Mouse (Mus musculus) liver, embryonic 12.5 days (tissue): ENCODE results near the gene B4galnt1. TPM values are rescaled to one million over a fixed set of nuclear protein-coding genes. Genes with fewer than 3 reads are reported as not detected.
"Not testable (repeated sequence)": the region's sequence is repeated elsewhere in the genome, so short reads cannot be mapped to it uniquely, and the experiment has no call there.

Experiments
- ATAC-seq: fragments of 200-750 bp; cut with Nextera tagmentation; 2 replicates; pipeline ENCODE4 v1.8.0; 2017; ENCODE audit warnings: moderate number of reproducible peaks, mild to moderate bottlenecking, moderate library complexity
- H3K27ac ChIP-seq: fragments of 300-500 bp; sonication (generic); 2 replicates; pipeline ENCODE4 v1.5.1; 2016; ENCODE audit warnings: mild to moderate bottlenecking
- H3K27me3 ChIP-seq: fragments of 300-500 bp; sonication (generic); replicated peaks from 2 replicates; pipeline ENCODE4 v1.6.1; 2016; ENCODE audit warnings: mild to moderate bottlenecking, moderate library complexity
- H3K36me3 ChIP-seq: fragments of 300-500 bp; sonication (generic); 2 replicates; pipeline ENCODE4 v1.6.1; 2016; ENCODE audit warnings: mild to moderate bottlenecking, moderate library complexity
- H3K4me1 ChIP-seq: fragments of 300-500 bp; sonication (generic); 2 replicates; pipeline ENCODE4 v1.6.1; 2016
- H3K4me2 ChIP-seq: fragments of 300-500 bp; sonication (generic); 2 replicates; pipeline ENCODE4 v1.6.1; 2016; ENCODE audit warnings: mild to moderate bottlenecking, moderate library complexity
- H3K4me3 ChIP-seq: fragments of 300-500 bp; sonication (generic); 2 replicates; pipeline ENCODE4 v1.5.1; 2016; ENCODE audit warnings: mild to moderate bottlenecking, moderate library complexity
- H3K9ac ChIP-seq: fragments of 300-500 bp; sonication (generic); 2 replicates; pipeline ENCODE4 v1.6.1; 2016; ENCODE audit warnings: mild to moderate bottlenecking, moderate library complexity
- H3K9me3 ChIP-seq: fragments of 300-500 bp; sonication (generic); replicated peaks from 2 replicates; pipeline ENCODE4 v1.6.1; 2016; ENCODE audit warnings: mild to moderate bottlenecking, moderate library complexity
- WGBS: fragments of 180-500 bp; shearing (Covaris S2); methylation state at CpG from one replicate; pipeline ENCODE4 v1.1.7; 2016; ENCODE audit not compliant: insufficient replicate concordance; 5-methylcytosine and 5-hydroxymethylcytosine counted together
- polyA plus RNA-seq: library from polyadenylated mRNA; unstranded; fragments of >200 nt; fragmentation: Nextera tagmentation; extraction: Ambion mirVana; gene quantifications from 2 replicates; pipeline ENCODE4 v1.2.1, GENCODE M21; 2016

B4galnt1 gene
- polyA plus RNA-seq, 1 experiment from 2014 or later: 12.6 TPM

GRCm38 (mm10) chr10:127145303-127145702, 19.7 kb upstream of the B4galnt1 start:
- 69% methylated on average over 5 of the region's 5 CpGs for WGBS
- Histone ChIP-seq H3K4me2 (no peak overlapping the region), H3K36me3 (no peaks in the 10 kb centered on the region), H3K27me3 (0 out of 2 replicates have a peak, but pooled peaks cover 7% of the 10 kb centered on the region), H3K27ac (no peak overlapping the region), H3K4me3 (no peak overlapping the region), H3K9ac (no peak overlapping the region), H3K9me3 (0 out of 2 replicates have a peak, but pooled peaks cover 5% of the 10 kb centered on the region), H3K4me1 (no peaks in the 10 kb centered on the region; the same call in 1 of the 2 replicates)
- ATAC-seq: no peak

GRCm38 (mm10) chr10:127147135-127147534, 17.9 kb upstream of the B4galnt1 start:
- H3K27ac ChIP-seq: no peak overlapping the region
- H3K4me2 ChIP-seq: no peak overlapping the region
- 0 out of 2 replicates have a peak, but pooled peaks cover 5% of the 10 kb centered on the region for H3K9me3 ChIP-seq
- 68% methylated on average over 6 of the region's 6 CpGs for WGBS
- no peaks in the 10 kb centered on the region for H3K36me3 ChIP-seq
- no peak overlapping the region for H3K4me3 ChIP-seq
- H3K4me1 ChIP-seq: peaks cover 10% of the 10 kb centered on the region
- 0 out of 2 replicates have a peak, but pooled peaks cover 7% of the 10 kb centered on the region for H3K27me3 ChIP-seq
- ATAC-seq: no peak
- H3K9ac ChIP-seq: no peak overlapping the region

GRCm38 (mm10) chr10:127150471-127150872, 14.6 kb upstream of the B4galnt1 start:
- H3K36me3 ChIP-seq: no peaks in the 10 kb centered on the region
- H3K4me3 ChIP-seq: no peak overlapping the region
- H3K9me3 ChIP-seq: no peaks in the 10 kb centered on the region; the same call in 1 of the 2 replicates
- no peak for ATAC-seq
- H3K27me3 ChIP-seq: no peaks in the 10 kb centered on the region
- peaks cover 10% of the 10 kb centered on the region for H3K4me1 ChIP-seq
- no peak overlapping the region for H3K27ac ChIP-seq
- H3K4me2 ChIP-seq: no peak overlapping the region
- no peak overlapping the region for H3K9ac ChIP-seq
- 55% methylated on average over 4 of the region's 4 CpGs for WGBS

GRCm38 (mm10) chr10:127151233-127151632, 13.8 kb upstream of the B4galnt1 start:
- H3K9me3 ChIP-seq, H3K4me3 ChIP-seq, H3K27ac ChIP-seq, H3K9ac ChIP-seq, H3K27me3 ChIP-seq, H3K4me2 ChIP-seq, H3K36me3 ChIP-seq, ATAC-seq: not testable (repeated sequence)
- peaks cover 10% of the 10 kb centered on the region for H3K4me1 ChIP-seq
- WGBS: 76% methylated on average over 3 of the region's 3 CpGs

GRCm38 (mm10) chr10:127152556-127152955, 12.5 kb upstream of the B4galnt1 start:
- not testable (repeated sequence) for H3K9ac ChIP-seq, H3K27ac ChIP-seq, H3K36me3 ChIP-seq, ATAC-seq, H3K4me3 ChIP-seq, H3K4me2 ChIP-seq, H3K9me3 ChIP-seq, H3K27me3 ChIP-seq
- WGBS: 79% methylated on average over 10 of the region's 10 CpGs
- H3K4me1 ChIP-seq: peaks cover 10% of the 10 kb centered on the region

GRCm38 (mm10) chr10:127153323-127153722, 11.7 kb upstream of the B4galnt1 start:
- Histone ChIP-seq H3K9me3 (no peaks in the 10 kb centered on the region; the same call in 1 of the 2 replicates), H3K4me1 (peaks cover 10% of the 10 kb centered on the region), H3K9ac (no peak overlapping the region), H3K4me2 (no peak overlapping the region), H3K4me3 (no peak overlapping the region), H3K36me3 (no peaks in the 10 kb centered on the region), H3K27me3 (no peaks in the 10 kb centered on the region), H3K27ac (no peak overlapping the region)
- 86% methylated on average over 7 of the region's 7 CpGs for WGBS
- ATAC-seq: no peak

GRCm38 (mm10) chr10:127154241-127154640, 10.8 kb upstream of the B4galnt1 start:
- Histone ChIP-seq H3K27me3 (no peaks in the 10 kb centered on the region), H3K9ac (no peak overlapping the region), H3K4me1 (peaks cover 16% of the 10 kb centered on the region), H3K9me3 (no peaks in the 10 kb centered on the region; the same call in 1 of the 2 replicates), H3K36me3 (no peaks in the 10 kb centered on the region), H3K27ac (no peak overlapping the region), H3K4me2 (no peak overlapping the region), H3K4me3 (no peak overlapping the region)
- no peak for ATAC-seq
- WGBS: 81% methylated on average over 2 of the region's 2 CpGs

- Histone ChIP-seq H3K9ac (no peak overlapping the region), H3K36me3 (no peaks in the 10 kb centered on the region), H3K4me2 (no peak overlapping the region), H3K4me1 (peaks cover 16% of the 10 kb centered on the region), H3K9me3 (no peaks in the 10 kb centered on the region; the same call in 1 of the 2 replicates), H3K27me3 (no peaks in the 10 kb centered on the region), H3K4me3 (no peak overlapping the region), H3K27ac (no peak overlapping the region)
- 69% methylated on average over 5 of the region's 5 CpGs for WGBS
- ATAC-seq: no peak
Measured at GRCm38 (mm10) chr10:127154652-127155051, 10.4 kb upstream of the B4galnt1 start.

GRCm38 (mm10) chr10:127156089-127156488, 8.9 kb upstream of the B4galnt1 start:
- no peak overlapping the region for H3K27ac ChIP-seq

GRCm38 (mm10) chr10:127156511-127156910, 8.5 kb upstream of the B4galnt1 start:
- Histone ChIP-seq H3K4me1 (peaks cover 6% of the 10 kb centered on the region), H3K4me3 (no peak overlapping the region), H3K27me3 (no peaks in the 10 kb centered on the region), H3K36me3 (no peaks in the 10 kb centered on the region), H3K9ac (no peak overlapping the region; the same call in 1 of the 2 replicates), H3K9me3 (no peaks in the 10 kb centered on the region; the same call in 1 of the 2 replicates), H3K27ac (no peak overlapping the region), H3K4me2 (no peak overlapping the region)
- WGBS: 52% methylated on average over 1 of the region's 1 CpGs
- no peak for ATAC-seq

More at GRCm38 (mm10) chr10:127156089-127156488, 8.9 kb upstream of the B4galnt1 start:
- Histone ChIP-seq H3K4me2 (no peak overlapping the region), H3K27me3 (no peaks in the 10 kb centered on the region), H3K9me3 (no peaks in the 10 kb centered on the region; the same call in 1 of the 2 replicates), H3K4me3 (no peak overlapping the region), H3K9ac (no peak overlapping the region), H3K4me1 (peaks cover 11% of the 10 kb centered on the region), H3K36me3 (no peaks in the 10 kb centered on the region)
- no peak for ATAC-seq
- WGBS: 77% methylated on average over 1 of the region's 1 CpGs

- Histone ChIP-seq H3K27me3 (peaks cover 10% of the 10 kb centered on the region; the same call in 1 of the 2 replicates), H3K27ac (no peak overlapping the region), H3K4me2 (no peak overlapping the region), H3K4me1 (peaks cover 6% of the 10 kb centered on the region), H3K9me3 (no peaks in the 10 kb centered on the region), H3K9ac (no peak overlapping the region), H3K36me3 (no peaks in the 10 kb centered on the region), H3K4me3 (no peak overlapping the region)
- 40% methylated on average over 3 of the region's 3 CpGs for WGBS
- ATAC-seq: no peak
Measured at GRCm38 (mm10) chr10:127158471-127158870, 6.6 kb upstream of the B4galnt1 start.

GRCm38 (mm10) chr10:127160081-127160480, 4.9 kb upstream of the B4galnt1 start:
- Histone ChIP-seq H3K4me3 (no peak overlapping the region), H3K27ac (no peak overlapping the region), H3K27me3 (peaks cover 25% of the 10 kb centered on the region), H3K9me3 (no peaks in the 10 kb centered on the region), H3K36me3 (no peaks in the 10 kb centered on the region), H3K9ac (no peak overlapping the region), H3K4me1 (peaks cover 16% of the 10 kb centered on the region), H3K4me2 (no peak overlapping the region)
- 70% methylated on average over 9 of the region's 9 CpGs for WGBS
- no peak for ATAC-seq

GRCm38 (mm10) chr10:127160728-127161127, 4.3 kb upstream of the B4galnt1 start:
- ATAC-seq: no peak
- no peaks in the 10 kb centered on the region for H3K36me3 ChIP-seq
- H3K9me3 ChIP-seq: no peaks in the 10 kb centered on the region
- H3K27ac ChIP-seq: no peak overlapping the region
- H3K4me1 ChIP-seq: peaks cover 22% of the 10 kb centered on the region
- 44% methylated on average over 3 of the region's 3 CpGs for WGBS
- H3K27me3 ChIP-seq: peaks cover 32% of the 10 kb centered on the region
- H3K4me2 ChIP-seq: no peak overlapping the region
- H3K9ac ChIP-seq: no peak overlapping the region
- H3K4me3 ChIP-seq: no peak overlapping the region
